Mouse (Mus musculus) hematopoietic stem cell, adult 5-6 weeks (primary cell): ENCODE results near the gene Dnajc2. TPM values are rescaled to one million over a fixed set of nuclear protein-coding genes. Genes with fewer than 3 reads are reported as not detected.
A peak's percentile ranks its signal among the peaks of the same experiment; 100 is the strongest.

Experiments
- ATAC-seq, 2 experiments: fragments of 125-278 bp in 1 of 2; replicated peaks in 1 of 2; 2 replicates each; pipeline ENCODE4 v1.8.0; 2016 to 2017; ENCODE audit warnings: inconsistent platforms in 2 of 2, mild to moderate bottlenecking in 2 of 2, moderate number of reproducible peaks in 2 of 2, low read depth in 1 of 2, moderate TSS enrichment in 1 of 2; ENCODE audit not compliant: low FRiP score in 2 of 2, poor library complexity in 2 of 2, severe bottlenecking in 2 of 2, insufficient read depth in 1 of 2, low TSS enrichment in 1 of 2
- total RNA-seq: library from RNA; stranded (forward); fragments of 172-1452, 232-1000 nt; gene quantifications from 2 replicates; pipeline ENCODE4 v1.2.3, GENCODE M21; 2017

Gene Dnajc2
- total RNA-seq, 1 experiment from 2014 or later, result 210 TPM

DNA sequence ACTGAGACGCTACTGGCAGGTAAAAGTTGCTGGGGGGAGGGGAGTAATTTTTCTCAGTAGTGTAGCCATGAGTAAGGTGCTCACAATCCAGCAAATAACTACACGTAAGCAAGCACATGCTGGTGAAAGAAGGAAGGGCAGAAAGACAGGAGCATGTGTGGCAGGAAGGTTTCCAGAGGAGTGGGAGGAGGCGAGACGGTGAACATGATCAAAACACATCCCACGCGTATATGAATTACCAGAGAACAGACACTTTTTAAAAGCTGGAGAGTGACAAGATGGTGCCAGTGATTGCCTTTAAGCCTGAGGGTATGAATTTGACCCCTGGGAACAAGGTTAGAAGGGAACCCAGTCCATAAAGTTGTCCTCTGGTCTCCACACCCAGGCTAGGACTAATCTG lies 15.2 kb downstream of the Dnajc2 start:
- ATAC-seq, result no peak

- ATAC-seq, result no peak
Measured at GRCm38 (mm10) chr5:21768506-21768905, 16.5 kb downstream of the Dnajc2 start.

DNA sequence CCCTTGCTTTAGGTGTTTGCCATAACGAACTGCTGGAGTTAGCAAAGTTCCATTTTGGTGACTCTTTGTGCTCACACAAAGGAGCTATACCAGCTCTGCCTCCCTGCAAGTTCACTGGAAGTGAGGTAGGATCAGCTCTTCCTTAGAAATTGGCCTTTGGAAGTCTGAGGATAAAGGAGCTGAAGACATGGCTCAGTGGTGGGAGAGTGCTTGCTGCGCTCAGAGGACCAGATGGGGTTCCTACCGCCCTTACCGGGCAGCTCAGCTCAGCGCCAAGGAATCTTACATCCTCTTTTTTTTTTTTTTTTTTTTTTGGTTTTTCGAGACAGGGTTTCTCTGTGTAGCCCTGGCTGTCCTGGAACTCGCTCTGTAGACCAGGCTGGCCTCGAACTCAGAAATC lies 39.1 kb downstream of the Dnajc2 start:
- no peak for ATAC-seq

- no peak for ATAC-seq
Measured at GRCm38 (mm10) chr5:21744651-21745050, 40.4 kb downstream of the Dnajc2 start.

GRCm38 (mm10) chr5:21743606-21744005 lies 41.4 kb downstream of the Dnajc2 start:
- no peak for ATAC-seq

DNA sequence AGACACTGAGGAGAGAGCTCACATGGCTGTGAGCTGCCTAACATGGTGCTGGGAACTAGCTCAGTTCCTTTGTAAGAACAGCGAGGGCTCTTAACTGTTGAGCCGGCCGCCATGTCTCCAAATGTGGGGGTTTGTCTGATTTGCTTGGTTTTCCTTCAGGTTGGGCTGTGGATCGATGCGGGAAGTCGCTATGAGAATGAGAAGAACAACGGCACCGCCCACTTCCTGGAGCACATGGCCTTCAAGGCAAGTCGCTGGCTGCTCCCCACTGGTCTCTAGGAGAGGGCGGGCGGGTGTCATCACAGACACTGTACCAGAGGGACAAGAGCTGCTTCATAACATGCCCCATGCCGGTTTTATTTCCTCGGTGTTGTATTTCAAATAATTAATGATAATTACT lies 45.2 kb downstream of the Dnajc2 start:
- no peak for ATAC-seq

- no peak for ATAC-seq
Measured at GRCm38 (mm10) chr5:21739120-21739519, 45.9 kb downstream of the Dnajc2 start.

GRCm38 (mm10) chr5:21737620-21738019 lies 47.4 kb downstream of the Dnajc2 start:
- ATAC-seq, result no peak; a peak in 1 of 4 replicates

DNA sequence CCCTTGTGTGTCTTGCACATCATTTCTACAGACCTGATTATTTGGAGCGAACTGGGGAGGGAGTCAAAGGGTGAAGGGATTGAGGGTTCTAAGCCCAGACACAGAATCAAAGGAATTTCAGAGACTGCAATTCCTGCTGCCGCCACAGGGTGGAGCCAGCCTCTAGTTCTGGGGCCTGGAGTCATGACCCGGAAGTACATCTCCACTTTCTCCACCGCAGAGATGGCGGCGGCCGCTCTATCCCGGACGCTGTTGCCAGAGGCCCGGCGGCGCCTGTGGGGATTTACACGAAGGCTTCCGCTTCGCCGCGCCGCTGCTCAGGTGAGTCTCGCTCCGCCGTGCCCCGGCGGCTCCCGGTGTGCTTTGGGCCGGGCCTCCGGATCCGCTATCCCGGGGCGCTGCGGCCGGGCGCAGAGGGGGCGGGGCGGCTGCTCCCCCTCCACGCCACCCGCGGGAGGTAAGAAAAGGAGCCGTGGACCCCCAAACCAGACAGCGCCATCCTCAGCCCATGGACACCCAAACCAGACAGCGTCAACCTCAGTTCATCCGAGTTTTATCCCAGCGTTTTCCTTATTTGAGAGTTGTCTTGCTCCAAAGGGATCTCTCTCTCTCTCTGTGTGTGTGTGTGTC lies 48.0 kb downstream of the Dnajc2 start, which contains the start of gene Pmpcb:
Pmpcb (plus strand) TSS at position 186 of the 630 bp plus-strand sequence.
- peak; percentile 82 to 89 for ATAC-seq

GRCm38 (mm10) chr5:21736046-21736445 lies 49.0 kb downstream of the Dnajc2 start:
- no peak for ATAC-seq

- ATAC-seq, result peak; percentile 74 to 80
Measured at GRCm38 (mm10) chr5:21735584-21735983, 49.5 kb downstream of the Dnajc2 start.

- no peak for ATAC-seq
Measured at GRCm38 (mm10) chr5:21735100-21735499, 50.0 kb downstream of the Dnajc2 start.

DNA sequence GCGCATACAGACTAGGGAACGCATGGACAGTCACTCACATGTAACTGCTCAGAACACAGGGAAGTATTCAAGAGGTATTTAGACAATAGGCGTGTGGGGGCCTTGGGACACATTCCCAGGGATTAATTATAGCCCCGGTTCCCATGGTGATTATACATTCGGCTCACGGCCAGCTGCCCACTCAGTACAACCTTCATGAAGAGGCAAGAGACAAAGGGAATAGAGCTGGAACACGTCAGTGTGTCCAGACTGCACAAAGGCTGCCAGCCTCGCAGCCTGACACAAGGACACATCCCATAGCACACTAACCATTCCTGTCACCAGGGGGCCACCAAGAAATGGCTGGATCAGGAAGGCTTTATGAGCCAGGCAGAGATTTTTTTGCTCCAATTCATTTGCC lies 52.1 kb downstream of the Dnajc2 start:
- ATAC-seq, result no peak

DNA sequence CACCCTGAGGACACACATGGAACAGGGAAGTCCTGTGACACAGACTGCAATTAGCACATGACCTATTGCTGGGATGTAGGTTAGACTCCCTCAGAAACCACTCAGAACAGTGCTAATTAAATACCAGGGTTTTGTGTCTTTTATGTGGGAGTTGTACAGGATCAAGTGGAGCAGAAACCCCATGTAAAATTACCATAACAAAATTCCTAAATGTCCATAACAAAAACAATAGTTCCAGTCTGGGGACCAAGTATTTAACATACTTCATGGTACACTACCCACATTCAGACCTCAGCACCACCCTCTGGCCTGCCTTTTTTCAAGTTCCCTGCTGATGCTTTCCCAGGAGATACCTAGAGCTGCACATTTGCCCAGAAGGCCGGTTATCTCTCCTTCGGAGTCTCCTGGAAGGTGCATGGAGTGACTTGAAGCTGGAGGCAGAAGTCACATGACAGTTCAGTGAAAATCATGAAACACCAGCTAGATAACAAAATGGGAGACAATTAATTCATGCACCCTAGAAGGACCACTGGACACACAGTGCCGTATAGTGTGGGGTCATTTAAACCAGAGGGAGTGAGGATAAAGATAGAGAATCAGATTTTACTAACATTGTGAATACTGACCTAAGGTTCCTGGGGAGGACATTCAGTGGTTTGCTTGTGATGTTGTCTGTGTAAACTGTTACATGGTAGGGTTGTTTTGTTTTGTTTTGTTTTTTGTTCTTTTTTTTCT lies 52.7 kb downstream of the Dnajc2 start:
- no peak for ATAC-seq

GRCm38 (mm10) chr5:21729107-21729506 lies 55.9 kb downstream of the Dnajc2 start:
- no peak for ATAC-seq

GRCm38 (mm10) chr5:21724872-21725271 lies 60.2 kb downstream of the Dnajc2 start:
- no peak for ATAC-seq

DNA sequence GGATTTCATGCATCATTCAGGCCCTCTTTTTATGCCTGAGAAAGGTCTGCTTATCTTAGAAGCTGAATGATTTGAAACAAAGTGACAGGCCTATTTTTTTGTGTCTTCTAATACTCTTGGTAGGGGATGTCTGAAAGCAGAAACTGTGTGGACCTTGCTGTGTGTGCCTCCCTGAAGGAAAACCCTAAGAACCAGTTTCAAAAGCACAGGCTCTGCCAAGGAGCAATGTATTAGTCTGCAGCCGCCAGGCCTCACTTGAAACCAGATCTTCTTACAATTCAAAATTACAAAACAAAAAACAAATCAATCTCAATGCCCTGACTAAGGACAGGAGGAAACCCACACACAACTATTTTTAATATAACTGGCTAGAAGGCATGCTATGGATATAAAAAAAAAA lies 60.6 kb downstream of the Dnajc2 start:
- ATAC-seq, result no peak

DNA sequence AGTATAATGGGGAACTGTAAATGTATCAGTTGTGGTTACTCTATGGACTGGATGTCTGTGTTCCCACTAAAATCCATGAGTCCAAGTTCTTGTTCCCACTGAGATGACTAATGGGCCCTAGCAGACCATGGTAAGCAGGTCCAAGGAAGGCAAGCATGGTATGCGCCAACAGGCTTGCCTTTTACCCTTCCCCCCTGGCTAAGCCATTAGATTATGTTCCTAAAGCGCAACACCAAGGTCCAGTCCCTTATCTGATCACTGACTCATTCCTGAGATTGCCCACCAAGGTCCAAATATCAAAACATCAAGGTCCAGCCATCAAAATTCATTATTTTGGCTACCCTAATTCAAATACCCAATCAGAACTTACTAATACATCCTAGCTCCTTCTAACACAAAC lies 65.8 kb downstream of the Dnajc2 start:
- ATAC-seq, result no peak

DNA sequence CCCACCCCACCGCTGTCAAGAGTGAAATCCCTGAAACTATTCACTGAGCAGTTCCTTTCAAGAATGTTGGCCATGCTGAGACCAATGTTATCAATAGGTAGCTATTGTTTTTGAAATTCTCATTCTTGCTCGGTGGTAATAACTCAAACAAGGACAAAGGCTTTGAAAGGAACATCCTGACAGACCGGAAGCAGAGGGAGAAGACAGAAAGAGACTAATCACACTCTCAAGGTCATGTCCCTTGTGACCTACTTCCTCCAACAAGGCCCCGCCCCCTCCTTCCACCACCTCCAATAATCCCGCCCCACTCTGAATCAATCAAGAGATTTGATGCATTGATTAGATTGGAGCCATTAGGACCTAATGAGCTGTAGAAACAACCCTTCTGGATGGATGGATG lies 66.5 kb downstream of the Dnajc2 start:
- ATAC-seq, result no peak
